Mouse (Mus musculus) kidney, adult 2 months (tissue): ENCODE measurements at regions not wholly inside any gene's neighbourhood (a gene's known extent, or its start where the extent isn't known, plus 50 kb on each side); places are given as distances from the start of the nearest gene placed in this dataset.

ENCODE experiments used
- DNase-seq: peaks from one replicate; pipeline ENCODE4 v3.0.0; 2021
- H3K27ac ChIP-seq: fragments of 200-500 bp; 2 replicates; pipeline ENCODE4 v1.5.1; 2012; ENCODE audit warnings: low read depth, low read length, control low read depth, inconsistent platforms; ENCODE audit not compliant: insufficient read depth
- H3K27me3 ChIP-seq: fragments of 200-500 bp; replicated peaks from 2 replicates; pipeline ENCODE4 v1.6.1; 2012; ENCODE audit warnings: mild to moderate bottlenecking, moderate library complexity, low read length, inconsistent platforms; ENCODE audit not compliant: control insufficient read depth, insufficient read depth
- H3K36me3 ChIP-seq: fragments of 200-500 bp; 2 replicates; pipeline ENCODE4 v1.6.1; 2012; ENCODE audit warnings: mild to moderate bottlenecking, moderate library complexity, low read length, inconsistent platforms; ENCODE audit not compliant: control insufficient read depth, insufficient read depth
- H3K4me1 ChIP-seq: fragments of 200-500 bp; 2 replicates; pipeline ENCODE4 v1.6.1; 2011; ENCODE audit warnings: low read length; ENCODE audit not compliant: control insufficient read depth, insufficient read depth
- H3K4me3 ChIP-seq: fragments of 200-500 bp; 2 replicates; pipeline ENCODE4 v1.5.1; 2011; ENCODE audit warnings: mild to moderate bottlenecking, low read depth, low read length, control low read depth; ENCODE audit not compliant: insufficient read depth
- CTCF ChIP-seq: fragments of 200-500 bp; conservative IDR thresholded peaks from 2 replicates; pipeline ENCODE4 v1.5.1; 2011; ENCODE audit warnings: low read depth, mild to moderate bottlenecking, control low read depth, low read length, moderate library complexity, mixed read lengths; ENCODE audit not compliant: insufficient read depth, insufficient read length
- POLR2A ChIP-seq: fragments of 200-500 bp; IDR thresholded peaks from one replicate; pipeline ENCODE4 v1.6.1; 2011; ENCODE audit warnings: low read depth, low read length, control low read depth
- WGBS: fragments of 180-500 bp; shearing (Covaris S2); methylation state at CpG from one replicate; pipeline ENCODE4 v1.1.7; 2018; 5-methylcytosine and 5-hydroxymethylcytosine counted together

DNA sequence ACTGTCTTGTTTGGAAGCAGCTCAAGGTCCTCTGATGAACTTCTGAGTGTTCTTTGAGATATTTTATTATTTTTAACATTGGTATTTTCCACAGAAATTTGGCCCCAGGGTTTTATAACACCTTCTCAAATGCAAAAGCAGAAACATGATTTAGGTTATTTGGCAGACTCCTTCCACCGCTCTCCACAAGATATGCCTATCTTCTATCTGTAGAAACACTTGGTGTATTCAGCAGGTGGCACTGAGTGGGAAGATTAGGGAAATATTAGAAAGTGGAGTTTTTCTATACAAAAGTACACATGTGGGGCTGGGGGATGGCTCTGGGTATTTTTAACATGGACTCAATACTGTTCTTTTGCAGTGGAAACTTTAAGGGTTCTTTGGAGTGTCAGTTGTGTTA lies 475.3 kb downstream of the Dach1 start:
- Histone ChIP-seq H3K36me3 (no peaks in the 10 kb centered on the region), H3K27ac (no peak overlapping the region), H3K4me3 (no peak overlapping the region), H3K27me3 (no peaks in the 10 kb centered on the region), H3K4me1 (no peaks in the 10 kb centered on the region)
- no peak for TF ChIP-seq CTCF
- TF ChIP-seq POLR2A = no peak
- DNase-seq = no peak
- 98% methylated on average over 1 of the region's 1 CpGs for WGBS

- Histone ChIP-seq H3K4me1 (no peaks in the 10 kb centered on the region), H3K36me3 (no peaks in the 10 kb centered on the region), H3K27ac (no peak overlapping the region), H3K4me3 (no peak overlapping the region), H3K27me3 (no peaks in the 10 kb centered on the region)
- DNase-seq = no peak
- WGBS = 75% methylated on average over 3 of the region's 3 CpGs
- TF ChIP-seq CTCF = no peak
- no peak for TF ChIP-seq POLR2A
Observed at GRCm38 (mm10) chr14:97684617-97685016, 484.9 kb downstream of the Dach1 start.

DNA sequence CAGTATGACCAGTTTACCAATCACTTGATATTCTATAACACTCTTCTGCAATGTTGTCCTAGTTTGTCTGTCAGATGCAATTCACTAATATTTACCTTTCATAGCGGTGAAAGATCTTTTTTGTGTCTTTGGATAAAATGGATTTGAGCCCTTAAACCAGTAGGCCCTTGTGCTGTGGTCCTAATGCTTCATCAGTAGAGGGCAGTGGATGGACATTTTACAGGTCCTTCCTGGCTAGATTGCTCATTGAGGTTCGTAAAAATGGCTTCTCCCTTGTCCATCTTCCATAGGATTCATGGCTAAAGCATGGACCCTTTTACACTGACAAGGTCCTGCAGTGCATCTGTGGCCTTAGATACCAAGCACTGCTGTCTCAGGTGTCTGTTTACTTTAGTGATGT lies 501.8 kb downstream of the Dach1 start:
- Histone ChIP-seq H3K27ac (no peak overlapping the region), H3K4me1 (no peaks in the 10 kb centered on the region), H3K4me3 (no peak overlapping the region), H3K27me3 (no peaks in the 10 kb centered on the region), H3K36me3 (no peaks in the 10 kb centered on the region)
- TF ChIP-seq POLR2A = no peak
- TF ChIP-seq CTCF = no peak; the same call in 1 of the 2 replicates
- 52% methylated on average over 2 of the region's 2 CpGs for WGBS
- DNase-seq = peak; percentile 22

DNA sequence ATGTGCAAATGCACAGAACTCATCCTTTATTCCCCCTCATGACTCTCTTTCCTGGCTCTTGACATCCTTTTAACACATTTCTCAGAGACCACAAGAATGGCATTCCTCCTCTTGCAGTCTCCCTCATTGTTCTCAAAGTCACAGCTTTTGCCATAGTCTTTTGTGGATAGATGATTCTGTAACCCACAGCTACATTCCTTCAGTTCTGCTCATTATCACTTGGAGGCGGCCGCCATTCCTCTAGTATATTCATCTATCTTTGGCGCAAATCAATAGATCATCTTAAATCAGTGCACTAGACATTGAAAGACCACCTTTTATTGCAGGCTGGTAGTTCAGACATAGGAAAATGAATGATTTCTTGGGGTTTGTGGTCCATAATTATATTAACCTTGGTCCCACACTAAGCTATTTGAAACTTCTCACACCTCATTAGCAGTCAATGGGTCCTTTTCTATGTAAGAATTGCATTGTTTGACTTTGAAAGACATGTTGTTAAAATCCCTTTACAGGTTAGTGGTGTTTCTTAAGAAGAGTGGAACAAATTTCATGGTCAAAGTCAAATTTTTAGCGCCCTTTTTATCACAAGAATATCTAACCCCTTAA lies 531.3 kb downstream of the Dach1 start:
- Histone ChIP-seq H3K4me3 (no peak overlapping the region), H3K27ac (no peak overlapping the region), H3K27me3 (no peaks in the 10 kb centered on the region), H3K4me1 (no peaks in the 10 kb centered on the region), H3K36me3 (no peaks in the 10 kb centered on the region)
- TF ChIP-seq CTCF (no peak), POLR2A (no peak)
- WGBS = 92% methylated on average over 4 of the region's 4 CpGs
- DNase-seq = no peak

GRCm38 (mm10) chr14:97611438-97611837 lies 558.1 kb downstream of the Dach1 start:
- Histone ChIP-seq H3K4me3 (no peak overlapping the region), H3K4me1 (no peaks in the 10 kb centered on the region), H3K27me3 (no peaks in the 10 kb centered on the region), H3K27ac (no peak overlapping the region), H3K36me3 (no peaks in the 10 kb centered on the region)
- 72% methylated on average over 1 of the region's 1 CpGs for WGBS
- TF ChIP-seq POLR2A (no peak), CTCF (no peak)
- no peak for DNase-seq

GRCm38 (mm10) chr14:97596694-97597093 lies 572.9 kb downstream of the Dach1 start:
- no peak for DNase-seq
- Histone ChIP-seq H3K27ac (no peak overlapping the region), H3K4me3 (no peak overlapping the region), H3K36me3 (no peaks in the 10 kb centered on the region), H3K27me3 (no peaks in the 10 kb centered on the region), H3K4me1 (no peaks in the 10 kb centered on the region)
- 53% methylated on average over 5 of the region's 5 CpGs for WGBS
- TF ChIP-seq CTCF = no peak
- no peak for TF ChIP-seq POLR2A

GRCm38 (mm10) chr14:97588611-97589010 lies 581.0 kb downstream of the Dach1 start:
- WGBS = 73% methylated on average over 4 of the region's 4 CpGs
- no peak for TF ChIP-seq POLR2A
- TF ChIP-seq CTCF = no peak
- Histone ChIP-seq H3K36me3 (no peaks in the 10 kb centered on the region), H3K27me3 (no peaks in the 10 kb centered on the region), H3K4me1 (no peaks in the 10 kb centered on the region), H3K27ac (no peak overlapping the region), H3K4me3 (no peak overlapping the region)
- DNase-seq = no peak
